Mouse (Mus musculus) megakaryocyte, embryonic 14.5 days (primary cell): Measurements from ENCODE around the gene Dmp1. TPM values are rescaled to one million over a fixed set of nuclear protein-coding genes. Genes with fewer than 3 reads are reported as not detected.

Experiments
- H3K27me3 ChIP-seq: replicated peaks from 2 replicates; pipeline ENCODE3; 2012; ENCODE audit warnings: inconsistent platforms
- H3K36me3 ChIP-seq: replicated peaks from 2 replicates; pipeline ENCODE3; 2012; ENCODE audit warnings: low read length, inconsistent platforms, mixed read lengths
- H3K4me1 ChIP-seq: 2 replicates; pipeline ENCODE4 v1.6.1; 2012; ENCODE audit warnings: inconsistent platforms
- H3K4me3 ChIP-seq: replicated peaks from 2 replicates; pipeline ENCODE3; 2012; ENCODE audit warnings: moderate library complexity, mild to moderate bottlenecking, inconsistent platforms
- H3K9me3 ChIP-seq: 2 replicates; pipeline ENCODE4 v1.6.1; 2012; ENCODE audit warnings: inconsistent platforms
- FLI1 ChIP-seq: IDR thresholded peaks from 2 replicates; pipeline ENCODE4 v1.6.1; 2012; ENCODE audit warnings: low read length, inconsistent platforms, mixed read lengths
- GATA1 ChIP-seq: IDR thresholded peaks from 3 replicates; pipeline ENCODE4 v1.6.1; 2012; ENCODE audit warnings: mixed read lengths, low read length, inconsistent platforms, borderline replicate concordance
- polyA plus RNA-seq: library from polyadenylated mRNA; stranded (reverse); fragments of >175 nt; gene quantifications from 2 replicates; pipeline ENCODE4 v1.2.3, GENCODE M21; 2012; ENCODE audit warnings: low replicate concordance; ENCODE audit not compliant: insufficient read depth

The Dmp1 gene
- not detected in 2 replicates for polyA plus RNA-seq

DNA sequence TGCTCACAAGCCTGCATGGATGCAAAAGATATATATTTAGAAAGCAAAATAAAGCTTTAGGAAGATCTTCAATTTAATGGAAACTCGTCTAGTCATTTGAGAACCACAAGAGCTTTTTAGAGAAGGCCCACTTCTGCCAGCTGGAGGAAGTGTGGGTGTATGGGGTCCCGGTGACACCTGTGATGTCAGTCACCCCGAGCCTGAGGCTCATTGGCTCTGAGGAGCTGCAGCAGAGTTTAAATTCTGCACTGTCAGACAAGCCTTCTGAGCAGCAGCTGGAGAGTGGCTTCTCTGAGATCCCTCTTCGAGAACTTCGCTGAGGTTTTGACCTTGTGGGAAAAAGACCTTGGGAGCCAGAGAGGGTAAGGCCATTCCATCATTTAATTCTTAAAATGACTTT is at the start of gene Dmp1:
Gene Dmp1, plus strand, starts transcription at position 263 of the 400 bp plus-strand sequence.
- H3K36me3 ChIP-seq = no peaks in the 10 kb centered on the region
- H3K4me1 ChIP-seq = no peaks in the 10 kb centered on the region
- peaks cover 6% of the 10 kb centered on the region; the same call in 1 of the 2 replicates for H3K9me3 ChIP-seq
- TF ChIP-seq FLI1 = no peak
- TF ChIP-seq GATA1 = no peak
- H3K27me3 ChIP-seq = no peaks in the 10 kb centered on the region
- no peak within 1 kb of the TSS for H3K4me3 ChIP-seq

- no peak for TF ChIP-seq FLI1
- TF ChIP-seq GATA1 = no peak
- H3K36me3 ChIP-seq = no peaks in the 10 kb centered on the region
- H3K4me3 ChIP-seq = no peak overlapping the region
- H3K27me3 ChIP-seq = no peaks in the 10 kb centered on the region
- H3K4me1 ChIP-seq = no peaks in the 10 kb centered on the region
- H3K9me3 ChIP-seq = no peaks in the 10 kb centered on the region
These were observed 44.7 kb upstream of the Dmp1 start for GRCm38 (mm10) chr5:104157701-104158100.

DNA sequence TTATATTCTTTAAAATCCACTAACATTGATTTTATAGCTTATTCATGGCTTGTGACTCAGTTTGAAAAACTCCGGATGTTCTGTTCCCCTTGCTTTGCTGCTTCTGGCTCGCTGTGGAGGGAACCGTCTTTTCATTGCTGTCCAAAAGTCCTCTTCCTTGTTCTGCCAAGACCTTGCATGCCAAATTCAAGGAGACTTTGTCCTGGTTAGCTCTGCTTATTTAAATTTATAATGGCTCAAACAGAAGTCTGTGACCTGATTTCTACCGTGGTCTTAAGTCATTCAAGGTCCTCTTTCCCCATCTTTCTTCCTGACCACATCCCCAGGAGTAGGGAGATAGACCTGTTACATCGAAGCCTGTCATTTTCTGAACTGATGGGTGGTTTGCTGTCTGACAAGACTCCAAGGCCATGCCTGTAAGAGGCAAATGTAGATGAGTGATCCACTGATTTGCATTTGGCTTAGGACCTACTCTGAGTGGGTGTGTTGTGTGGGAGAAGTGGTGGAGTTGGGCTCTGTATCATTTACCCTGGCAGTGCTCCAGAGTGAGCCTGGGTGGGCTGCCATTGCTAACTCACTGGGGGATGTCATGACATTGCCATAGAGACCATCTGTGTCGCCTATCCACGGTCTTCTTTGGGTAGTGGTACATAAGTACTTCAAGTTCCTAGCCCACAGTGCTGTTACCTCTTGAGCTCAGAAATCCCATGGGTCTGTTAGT is 43.9 kb upstream of the Dmp1 start:
- Histone ChIP-seq H3K27me3 (no peaks in the 10 kb centered on the region), H3K4me1 (no peaks in the 10 kb centered on the region), H3K4me3 (no peak overlapping the region), H3K9me3 (no peaks in the 10 kb centered on the region), H3K36me3 (no peaks in the 10 kb centered on the region)
- TF ChIP-seq FLI1 (no peak), GATA1 (no peak)

DNA sequence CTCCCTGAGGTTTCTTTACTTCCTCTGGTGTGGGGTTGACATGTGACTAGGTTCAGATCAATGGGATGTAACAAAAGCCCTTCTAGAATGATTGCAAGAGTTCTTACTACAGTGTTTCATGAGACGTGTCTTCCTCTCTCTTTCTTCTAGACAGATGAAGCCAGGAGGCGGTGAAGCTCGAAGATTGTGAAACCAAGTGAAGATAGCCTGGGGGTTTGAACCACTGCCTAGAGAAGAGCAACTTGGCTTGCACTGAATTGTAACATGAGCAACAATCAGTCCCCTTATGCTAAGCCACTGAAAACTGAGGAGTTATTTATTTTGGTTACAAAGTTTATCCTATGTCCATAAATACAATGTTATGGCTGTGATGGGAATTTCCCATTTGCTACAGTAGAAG is 41.8 kb upstream of the Dmp1 start:
- no peak for TF ChIP-seq FLI1
- no peak for TF ChIP-seq GATA1
- Histone ChIP-seq H3K36me3 (no peaks in the 10 kb centered on the region), H3K27me3 (no peaks in the 10 kb centered on the region), H3K9me3 (no peaks in the 10 kb centered on the region), H3K4me1 (no peaks in the 10 kb centered on the region), H3K4me3 (no peak overlapping the region)

GRCm38 (mm10) chr5:104161390-104161789 is 41.0 kb upstream of the Dmp1 start:
- H3K4me1 ChIP-seq = no peaks in the 10 kb centered on the region
- H3K36me3 ChIP-seq = no peaks in the 10 kb centered on the region
- no peak overlapping the region for H3K4me3 ChIP-seq
- H3K9me3 ChIP-seq = no peaks in the 10 kb centered on the region
- TF ChIP-seq FLI1 (no peak), GATA1 (no peak)
- H3K27me3 ChIP-seq = no peaks in the 10 kb centered on the region

GRCm38 (mm10) chr5:104163536-104163935 is 38.9 kb upstream of the Dmp1 start:
- Histone ChIP-seq H3K9me3 (no peaks in the 10 kb centered on the region), H3K27me3 (no peaks in the 10 kb centered on the region), H3K4me1 (no peaks in the 10 kb centered on the region), H3K36me3 (no peaks in the 10 kb centered on the region), H3K4me3 (no peak overlapping the region)
- no peak for TF ChIP-seq GATA1
- TF ChIP-seq FLI1 = no peak

- H3K4me3 ChIP-seq = no peak within 1 kb of the TSS
- peaks cover 5% of the 10 kb centered on the region for H3K9me3 ChIP-seq
- TF ChIP-seq GATA1 (no peak), FLI1 (no peak)
- H3K27me3 ChIP-seq = no peaks in the 10 kb centered on the region
- H3K4me1 ChIP-seq = no peaks in the 10 kb centered on the region
- no peaks in the 10 kb centered on the region for H3K36me3 ChIP-seq
These were observed 32.0 kb upstream of the Dmp1 start, which contains the start of gene Dspp for GRCm38 (mm10) chr5:104170412-104170811. Dspp (plus strand) TSS chr5:104170712.

DNA sequence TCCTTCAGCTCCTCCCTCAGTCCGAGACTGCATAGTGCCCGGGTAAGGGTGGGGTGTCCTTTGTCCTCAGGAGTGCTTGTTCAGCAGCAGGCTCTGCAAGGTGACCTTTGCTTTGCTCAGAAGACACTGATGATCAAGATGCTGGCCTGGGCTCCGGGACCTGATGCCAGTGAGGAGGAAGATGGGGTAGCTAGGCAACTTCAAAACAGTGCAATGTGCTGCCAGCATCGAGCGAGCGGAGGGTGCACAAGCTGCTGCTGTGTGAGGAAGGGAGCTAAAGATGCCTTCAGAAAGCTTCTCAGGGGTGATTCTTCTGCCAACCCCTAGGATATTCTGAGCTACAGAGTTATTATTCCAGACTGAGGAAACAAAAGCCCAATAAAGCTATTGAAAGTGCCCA is 29.3 kb upstream of the Dmp1 start:
- TF ChIP-seq FLI1 (no peak), GATA1 (no peak)
- H3K36me3 ChIP-seq = no peaks in the 10 kb centered on the region
- H3K9me3 ChIP-seq = peaks cover 27% of the 10 kb centered on the region
- no peak overlapping the region for H3K4me3 ChIP-seq
- no peaks in the 10 kb centered on the region for H3K27me3 ChIP-seq
- peaks cover 4% of the 10 kb centered on the region; the same call in 1 of the 2 replicates for H3K4me1 ChIP-seq

DNA sequence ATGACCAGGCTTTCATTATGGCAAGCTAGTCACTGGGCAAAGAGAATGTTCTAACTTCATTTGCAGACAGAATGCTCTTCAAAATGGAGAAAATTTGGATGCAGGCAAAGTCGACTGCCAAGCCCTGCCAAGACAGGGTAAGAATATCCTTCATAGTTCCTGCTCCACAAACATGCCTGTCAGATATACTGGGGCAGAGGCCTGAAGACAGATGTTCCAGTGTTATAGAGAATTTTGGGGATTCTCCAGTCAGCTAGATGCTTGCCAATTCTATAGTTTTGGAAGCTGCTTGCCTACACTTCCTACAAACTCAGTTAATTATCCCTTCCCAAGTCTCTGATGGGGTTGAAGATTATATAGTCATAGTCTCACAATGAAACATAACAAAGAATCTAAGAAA is 18.7 kb upstream of the Dmp1 start:
- Histone ChIP-seq H3K27me3 (no peaks in the 10 kb centered on the region), H3K4me3 (no peak overlapping the region), H3K4me1 (no peaks in the 10 kb centered on the region), H3K36me3 (no peaks in the 10 kb centered on the region), H3K9me3 (peaks cover 39% of the 10 kb centered on the region)
- TF ChIP-seq FLI1 (no peak), GATA1 (no peak)

GRCm38 (mm10) chr5:104187281-104187680 is 15.1 kb upstream of the Dmp1 start:
- Histone ChIP-seq H3K9me3 (peaks cover 20% of the 10 kb centered on the region), H3K27me3 (no peaks in the 10 kb centered on the region), H3K4me3 (no peak overlapping the region), H3K4me1 (no peaks in the 10 kb centered on the region), H3K36me3 (no peaks in the 10 kb centered on the region)
- TF ChIP-seq GATA1 (no peak), FLI1 (no peak)

- Histone ChIP-seq H3K4me1 (no peaks in the 10 kb centered on the region), H3K27me3 (no peaks in the 10 kb centered on the region)
- TF ChIP-seq FLI1 (no peak), GATA1 (no peak)
These were observed 7.3 kb upstream of the Dmp1 start for GRCm38 (mm10) chr5:104195086-104195485.

More at GRCm38 (mm10) chr5:104195086-104195485, 7.3 kb upstream of the Dmp1 start:
- Histone ChIP-seq H3K4me3 (no peak overlapping the region), H3K36me3 (no peaks in the 10 kb centered on the region), H3K9me3 (peaks cover 8% of the 10 kb centered on the region; the same call in 1 of the 2 replicates)
